In the genomic region with DNA sequence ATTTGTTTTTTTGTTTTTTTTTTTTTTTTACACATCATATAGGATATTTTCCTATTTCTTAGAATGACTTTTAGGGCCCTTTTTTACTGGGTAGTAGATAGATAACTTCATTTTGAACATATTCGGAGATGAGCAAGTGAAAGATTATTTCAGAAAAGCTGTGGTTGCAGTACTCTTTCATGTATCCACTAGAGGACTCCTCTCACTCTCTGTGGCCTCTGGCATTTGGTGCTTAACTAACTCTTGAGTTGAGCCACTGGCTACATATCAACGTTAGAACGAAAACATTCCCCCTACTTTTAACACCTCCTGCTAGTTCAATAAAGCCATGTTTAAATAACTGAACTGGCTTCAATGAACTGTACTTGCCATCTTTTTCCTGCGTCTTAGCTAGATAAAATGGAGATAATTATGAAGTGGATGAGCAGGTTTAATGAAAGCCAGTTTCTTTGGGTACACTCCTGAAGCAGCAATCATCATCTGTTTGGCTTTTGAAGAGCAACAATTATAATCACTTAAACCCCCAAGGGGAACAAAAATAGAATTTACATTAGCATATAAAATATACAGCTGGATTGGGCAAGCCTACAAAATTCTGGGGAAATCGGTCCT, we compare ENCODE assay signal across 20 mouse cellular contexts. TPM values are rescaled to one million over a fixed set of nuclear protein-coding genes. Genes with fewer than 3 reads are reported as not detected.
DNase-seq lines count a peak whose midpoint lies in the region; ATAC-seq and TF ChIP-seq lines count a peak whose summit lies in the region.
"Had no signal": no experiment of that assay in that cellular context is flagged by ENCODE, and none has a peak within 500 bp of the region (broad histone marks: within the 10 kb centered on the region; RNA-seq: fewer than 3 reads in every experiment).

No protein-coding gene starts in this region.

- no peak overlapping the region for H3K9ac ChIP-seq in forebrain, postnatal 0 days
- H3K9ac ChIP-seq: embryonic facial prominence, embryonic 13.5 days; heart, embryonic 15.5 days; hindbrain, embryonic 15.5 days had no signal

- no peaks in the 10 kb centered on the region for H3K9me3 ChIP-seq in forebrain, postnatal 0 days (ENCODE audit: low read length)
- no peaks in the 10 kb centered on the region for H3K9me3 ChIP-seq in forebrain, embryonic 10.5 days
- H3K9me3 ChIP-seq: embryonic facial prominence, embryonic 13.5 days; heart, embryonic 10.5 days; heart, embryonic 15.5 days; hindbrain, embryonic 15.5 days had no signal

- H3K36me3 ChIP-seq in forebrain, postnatal 0 days (ENCODE audit: insufficient read depth), result no peaks in the 10 kb centered on the region
- H3K36me3 ChIP-seq in forebrain, embryonic 10.5 days (replicated peaks), result no peaks in the 10 kb centered on the region
- H3K36me3 ChIP-seq: embryonic facial prominence, embryonic 13.5 days; heart, embryonic 10.5 days; heart, embryonic 15.5 days; hindbrain, embryonic 15.5 days had no signal

- no peaks in the 10 kb centered on the region for H3K27me3 ChIP-seq in forebrain, postnatal 0 days (ENCODE audit: insufficient read depth, low read length)
- no peaks in the 10 kb centered on the region for H3K27me3 ChIP-seq in forebrain, embryonic 10.5 days (ENCODE audit: poor library complexity, severe bottlenecking)
- H3K27me3 ChIP-seq: embryonic facial prominence, embryonic 13.5 days; heart, embryonic 15.5 days; hindbrain, embryonic 15.5 days had no signal

- no peak overlapping the region for H3K4me3 ChIP-seq in forebrain, postnatal 0 days (ENCODE audit: low read depth, low read length)
- no peak overlapping the region for H3K4me3 ChIP-seq in forebrain, embryonic 10.5 days
- no peak overlapping the region for H3K4me3 ChIP-seq in layer of hippocampus, adult 2 months
- H3K4me3 ChIP-seq: embryonic facial prominence, embryonic 13.5 days; heart, embryonic 10.5 days; heart, embryonic 15.5 days; hindbrain, embryonic 15.5 days had no signal

- H3K27ac ChIP-seq in forebrain, postnatal 0 days (ENCODE audit: low read depth, low read length), result no peak overlapping the region
- H3K27ac ChIP-seq in forebrain, embryonic 10.5 days, result no peak overlapping the region
- H3K27ac ChIP-seq in layer of hippocampus, adult 2 months, result no peak overlapping the region
- H3K27ac ChIP-seq: embryonic facial prominence, embryonic 13.5 days; heart, embryonic 10.5 days; heart, embryonic 15.5 days; hindbrain, embryonic 15.5 days had no signal

- ATAC-seq in forebrain, postnatal 0 days, result no peak

- 52% methylated on average over 5 of the region's 5 CpGs for whole genome bisulfite sequencing in forebrain, postnatal 0 days
- WGBS in forebrain, embryonic 10.5 days, result 83% methylated on average over 5 of the region's 5 CpGs

- TF ChIP-seq CTCF in forebrain, postnatal 0 days (IDR thresholded peaks at IDR 0.05; ENCODE audit: low read depth), result 0 out of 2 replicates have a peak, but pooled peaks have one; percentile 23
- TF ChIP-seq CTCF in layer of hippocampus, adult 2 months (conservative IDR thresholded peaks at IDR 0.05), result peak; percentile 48

- H3K4me1 ChIP-seq in forebrain, postnatal 0 days (ENCODE audit: insufficient read depth), result no peaks in the 10 kb centered on the region
- H3K4me1 ChIP-seq in forebrain, embryonic 10.5 days, result no peaks in the 10 kb centered on the region
- H3K4me1 ChIP-seq: embryonic facial prominence, embryonic 13.5 days; heart, embryonic 10.5 days; heart, embryonic 15.5 days; hindbrain, embryonic 15.5 days had no signal

- DNase-seq in forebrain, postnatal 0 days, result no peak
- DNase-seq in forebrain, embryonic 10.5 days (ENCODE audit: extremely low spot score, low spot score), result no peak
- DNase-seq in layer of hippocampus, adult 2 months (ENCODE audit: low spot score in 2 of 2), result no peak
- DNase-seq in layer of hippocampus, adult 9-11 months, result no peak
- DNase-seq in 3T3-L1 (ENCODE audit: low read depth, low spot score) (peak; percentile 17), adipocyte (ENCODE audit: low spot score) (peak; percentile 3)
- no peak for DNase-seq in ovary, postnatal 36 days (ENCODE audit: low spot score)
- DNase-seq: adrenal gland, postnatal 10 days; cerebellum, adult 11-12 months; cerebellum, adult 9-10 months; cerebellum, postnatal 25 days; gastrocnemius, postnatal 10 days; heart, adult 18-20 months; heart, postnatal 14 days; kidney, adult 11 months had no signal

- H3K4me2 ChIP-seq in forebrain, postnatal 0 days (ENCODE audit: low read depth), result no peak overlapping the region
- H3K4me2 ChIP-seq: embryonic facial prominence, embryonic 13.5 days; heart, embryonic 15.5 days had no signal

RNA-seq across cellular contexts. Expression of a gene that starts 8.5 kb away (rescaled TPM):
- 54.3 and 74.4 TPM in 2 replicates for total RNA-seq in forebrain, postnatal 0 days (2014; rRNA removed)
- 69.2 and 84.8 TPM in 2 replicates for polyA plus RNA-seq in forebrain, postnatal 0 days (2015; fragmentation: Nextera tagmentation; extraction: Ambion mirVana)
- 29.5 and 32.5 TPM in 2 replicates for polyA plus RNA-seq in forebrain, embryonic 10.5 days (2016; fragmentation: Nextera tagmentation; extraction: Ambion mirVana)
- 100 to 1,000 TPM in 1 of 2 experiments, 10 to 100 TPM in 1; 89.2 to 108 TPM for total RNA-seq in layer of hippocampus, adult 2 months (2021)
- total RNA-seq: hematopoietic stem cell, adult 5-6 weeks had no signal

Comparison
In these comparisons a context has a peak if more than half of its experiments do, and no peak if none do; other contexts are left out.
1. DNase-seq: peak in 3T3-L1 (single experiment) and adipocyte (single experiment); none in forebrain, postnatal 0 days (single experiment), forebrain, embryonic 10.5 days (single experiment), layer of hippocampus, adult 2 months (0 of 2), layer of hippocampus, adult 9-11 months (single experiment) and ovary, postnatal 36 days (single experiment).